Mouse (Mus musculus): ENCODE data around the gene Tfpt. TPM values are rescaled to one million over a fixed set of nuclear protein-coding genes. Genes with fewer than 3 reads are reported as not detected.

Tfpt gene
- total and polyA plus RNA-seq, 2 experiments from 2014 or later = 14.2 to 21.0 TPM

GRCm38 (mm10) chr7:3666921-3667391 is 37.2 kb upstream of the Tfpt start:
- DNase-seq (ENCODE audit: low spot score) = peak; percentile 17
- no peak for ATAC-seq (ENCODE audit: insufficient read depth, low read depth)

GRCm38 (mm10) chr7:3665215-3666114 is 35.7 kb upstream of the Tfpt start, which contains the start of gene Leng1:
Leng1 (minus strand) TSS chr7:3665840.
- peaks cover 18% of the 10 kb centered on the region for H3K4me1 ChIP-seq (ENCODE audit: control insufficient read depth, insufficient read depth)
- H3K27me3 ChIP-seq (ENCODE audit: control insufficient read depth, insufficient read depth, low read length) = no peaks in the 10 kb centered on the region
- WGBS = 2% methylated on average over 45 of the region's 45 CpGs
- H3K4me3 ChIP-seq (ENCODE audit: low read depth, low read length) = peak within 1 kb of the TSS; percentile 77
- H3K9ac ChIP-seq (replicated peaks; ENCODE audit: low read depth, low read length) = peak within 1 kb of the TSS; percentile 75
- H3K36me3 ChIP-seq (replicated peaks; ENCODE audit: control insufficient read depth, insufficient read depth, low read length) = peaks cover 31% of the 10 kb centered on the region
- ATAC-seq (ENCODE audit: insufficient read depth, low read depth) (peak; percentile 98), DNase-seq (ENCODE audit: low spot score) (peak; percentile 99)
- TF ChIP-seq EP300 (IDR thresholded peaks at IDR 0.05; ENCODE audit: low read depth) = no peak
- TF ChIP-seq CTCF (IDR thresholded peaks at IDR 0.05; ENCODE audit: low read depth) = no peak
- H3K27ac ChIP-seq (ENCODE audit: low read depth) = peak within 1 kb of the TSS; percentile 91
- H3K4me2 ChIP-seq (ENCODE audit: low read depth, low read length) = peak within 1 kb of the TSS; percentile 71
- no peaks in the 10 kb centered on the region for H3K9me3 ChIP-seq (replicated peaks; ENCODE audit: control insufficient read depth, low read length)

More at GRCm38 (mm10) chr7:3666921-3667391, 37.2 kb upstream of the Tfpt start:
- Histone ChIP-seq H3K9ac (replicated peaks; ENCODE audit: low read depth, low read length) (no peak overlapping the region; the same call in 1 of the 2 replicates), H3K27ac (ENCODE audit: low read depth) (peak overlapping the region; percentile 2; the same call in 1 of the 2 replicates), H3K4me3 (ENCODE audit: low read depth, low read length) (peak overlapping the region; percentile 17), H3K9me3 (replicated peaks; ENCODE audit: control insufficient read depth, low read length) (no peaks in the 10 kb centered on the region), H3K36me3 (replicated peaks; ENCODE audit: control insufficient read depth, insufficient read depth, low read length) (peaks cover 16% of the 10 kb centered on the region), H3K4me2 (ENCODE audit: low read depth, low read length) (peak overlapping the region; percentile 40), H3K4me1 (ENCODE audit: control insufficient read depth, insufficient read depth) (peaks cover 18% of the 10 kb centered on the region), H3K27me3 (ENCODE audit: control insufficient read depth, insufficient read depth, low read length) (no peaks in the 10 kb centered on the region)
- 13% methylated on average over 14 of the region's 14 CpGs for WGBS
- TF ChIP-seq CTCF (IDR thresholded peaks at IDR 0.05; ENCODE audit: low read depth) = peak; percentile 25
- TF ChIP-seq EP300 (IDR thresholded peaks at IDR 0.05; ENCODE audit: low read depth) = no peak

GRCm38 (mm10) chr7:3664524-3665214 is 34.9 kb upstream of the Tfpt start:
- peak; percentile 49 for DNase-seq (ENCODE audit: low spot score)
- TF ChIP-seq CTCF (IDR thresholded peaks at IDR 0.05; ENCODE audit: low read depth) = no peak
- no peak for TF ChIP-seq EP300 (IDR thresholded peaks at IDR 0.05; ENCODE audit: low read depth)
- 23% methylated on average over 15 of the region's 15 CpGs for WGBS

GRCm38 (mm10) chr7:3658578-3658977 is 28.8 kb upstream of the Tfpt start:
- Histone ChIP-seq H3K27ac (ENCODE audit: low read depth) (no peak overlapping the region), H3K4me3 (ENCODE audit: low read depth, low read length) (no peak overlapping the region), H3K9ac (replicated peaks; ENCODE audit: low read depth, low read length) (no peak overlapping the region), H3K4me1 (ENCODE audit: control insufficient read depth, insufficient read depth) (peaks cover 2% of the 10 kb centered on the region; the same call in 1 of the 2 replicates), H3K36me3 (replicated peaks; ENCODE audit: control insufficient read depth, insufficient read depth, low read length) (peaks cover 99% of the 10 kb centered on the region), H3K27me3 (ENCODE audit: control insufficient read depth, insufficient read depth, low read length) (no peaks in the 10 kb centered on the region), H3K4me2 (ENCODE audit: low read depth, low read length) (no peak overlapping the region), H3K9me3 (replicated peaks; ENCODE audit: control insufficient read depth, low read length) (no peaks in the 10 kb centered on the region)
- ATAC-seq (ENCODE audit: insufficient read depth, low read depth) = no peak
- TF ChIP-seq EP300 (IDR thresholded peaks at IDR 0.05; ENCODE audit: low read depth) (no peak), CTCF (IDR thresholded peaks at IDR 0.05; ENCODE audit: low read depth) (no peak)
- no peak for DNase-seq (ENCODE audit: low spot score)
- 91% methylated on average over 14 of the region's 14 CpGs for WGBS

More at GRCm38 (mm10) chr7:3664524-3665214, 34.9 kb upstream of the Tfpt start:
- H3K36me3 ChIP-seq (replicated peaks; ENCODE audit: control insufficient read depth, insufficient read depth, low read length) = peaks cover 39% of the 10 kb centered on the region
- H3K27me3 ChIP-seq (ENCODE audit: control insufficient read depth, insufficient read depth, low read length) = no peaks in the 10 kb centered on the region
- peaks cover 18% of the 10 kb centered on the region for H3K4me1 ChIP-seq (ENCODE audit: control insufficient read depth, insufficient read depth)
- peak overlapping the region; percentile 66 for H3K4me2 ChIP-seq (ENCODE audit: low read depth, low read length)
- peak overlapping the region; percentile 91 for H3K27ac ChIP-seq (ENCODE audit: low read depth)
- H3K9ac ChIP-seq (replicated peaks; ENCODE audit: low read depth, low read length) = peak overlapping the region; percentile 75
- H3K9me3 ChIP-seq (replicated peaks; ENCODE audit: control insufficient read depth, low read length) = no peaks in the 10 kb centered on the region
- peak; percentile 31 for ATAC-seq (ENCODE audit: insufficient read depth, low read depth)
- H3K4me3 ChIP-seq (ENCODE audit: low read depth, low read length) = peak overlapping the region; percentile 77

- Histone ChIP-seq H3K36me3 (replicated peaks; ENCODE audit: control insufficient read depth, insufficient read depth, low read length) (peaks cover 99% of the 10 kb centered on the region), H3K9ac (replicated peaks; ENCODE audit: low read depth, low read length) (no peak overlapping the region), H3K9me3 (replicated peaks; ENCODE audit: control insufficient read depth, low read length) (no peaks in the 10 kb centered on the region), H3K27me3 (ENCODE audit: control insufficient read depth, insufficient read depth, low read length) (no peaks in the 10 kb centered on the region), H3K4me2 (ENCODE audit: low read depth, low read length) (no peak overlapping the region), H3K4me1 (ENCODE audit: control insufficient read depth, insufficient read depth) (no peaks in the 10 kb centered on the region), H3K27ac (ENCODE audit: low read depth) (no peak overlapping the region), H3K4me3 (ENCODE audit: low read depth, low read length) (no peak overlapping the region)
- DNase-seq (ENCODE audit: low spot score) (no peak), ATAC-seq (ENCODE audit: insufficient read depth, low read depth) (no peak)
- 78% methylated on average over 4 of the region's 4 CpGs for WGBS
- TF ChIP-seq EP300 (IDR thresholded peaks at IDR 0.05; ENCODE audit: low read depth) = no peak
- no peak for TF ChIP-seq CTCF (IDR thresholded peaks at IDR 0.05; ENCODE audit: low read depth)
Observed at GRCm38 (mm10) chr7:3656966-3657365, 27.2 kb upstream of the Tfpt start.
